Mouse (Mus musculus) liver, postnatal 0 days (tissue): ENCODE data around the gene Stat4.

Source experiments
- CTCF ChIP-seq: sonication (generic); IDR thresholded peaks from 2 replicates; pipeline ENCODE4 v1.5.1; 2016; ENCODE audit warnings: antibody characterized with exemption, low read depth
- EP300 ChIP-seq: IDR thresholded peaks from 2 replicates; pipeline ENCODE4 v1.6.1; 2016; ENCODE audit warnings: antibody characterized with exemption, low read depth, mild to moderate bottlenecking

DNA sequence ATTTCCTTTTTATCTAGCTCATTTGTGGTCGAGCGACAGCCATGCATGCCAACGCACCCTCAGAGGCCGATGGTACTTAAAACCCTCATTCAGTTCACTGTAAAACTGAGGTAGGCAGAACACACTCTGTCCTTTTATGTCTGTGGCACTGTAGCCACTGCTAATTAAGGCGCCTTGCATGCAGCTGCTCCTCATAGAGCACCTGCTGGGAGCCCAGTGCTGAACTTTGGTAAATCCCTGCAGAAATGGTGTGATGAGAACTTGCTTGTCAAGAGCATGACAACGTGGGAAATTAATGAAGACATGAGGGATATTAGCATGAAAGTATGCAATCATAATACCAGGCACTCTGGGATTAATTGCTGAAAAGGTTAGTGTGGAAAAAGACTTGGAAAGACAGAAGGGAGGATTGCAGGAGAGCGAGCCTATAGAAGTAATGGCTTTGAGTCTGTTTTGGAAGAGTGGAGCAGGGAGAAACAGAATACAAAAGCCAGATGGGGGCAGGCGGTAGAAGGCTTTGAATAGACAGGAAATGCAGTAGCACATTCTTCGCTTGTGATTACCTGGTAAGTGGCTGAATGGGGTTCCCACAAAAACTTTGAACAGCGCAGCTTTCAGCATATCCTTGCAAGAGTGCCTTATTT lies 92.9 kb downstream of the Stat4 start:
- no peak for TF ChIP-seq EP300
- no peak for TF ChIP-seq CTCF
